Comparison of ENCODE assay signal across 14 mouse cellular contexts in genomic region chr7:113391619-113392018, GRCm38 (mm10). TPM values are rescaled to one million over a fixed set of nuclear protein-coding genes. Genes with fewer than 3 reads are reported as not detected.
"Had no signal": no experiment of that assay in that cellular context is flagged by ENCODE, and none has a peak within 500 bp of the region (broad histone marks: within the 10 kb centered on the region; RNA-seq: fewer than 3 reads in every experiment).

No protein-coding gene starts in this region.

- DNase-seq: kidney, adult 2 months; kidney, postnatal 25 days; left cerebral cortex, postnatal 4 days; lung, postnatal 4 days had no signal

- H3K9ac ChIP-seq: kidney, embryonic 15.5 days; limb, embryonic 13.5 days; liver, embryonic 15.5 days; midbrain, embryonic 12.5 days had no signal

- H3K27me3 ChIP-seq: kidney, embryonic 15.5 days; limb, embryonic 13.5 days; liver, embryonic 15.5 days; megakaryocyte, embryonic 14.5 days; midbrain, embryonic 12.5 days had no signal

- H3K36me3 ChIP-seq: kidney, embryonic 15.5 days; limb, embryonic 13.5 days; liver, embryonic 15.5 days; midbrain, embryonic 12.5 days had no signal

- ATAC-seq: intestine, embryonic 16.5 days; midbrain, embryonic 16.5 days had no signal

- H3K27ac ChIP-seq: kidney, embryonic 15.5 days; limb, embryonic 13.5 days; liver, embryonic 15.5 days; midbrain, embryonic 12.5 days; stomach, postnatal 0 days had no signal

- H3K4me2 ChIP-seq: kidney, embryonic 15.5 days; limb, embryonic 13.5 days; liver, embryonic 15.5 days; midbrain, embryonic 12.5 days had no signal

- H3K9me3 ChIP-seq: kidney, embryonic 15.5 days; limb, embryonic 13.5 days; liver, embryonic 15.5 days; megakaryocyte, embryonic 14.5 days; midbrain, embryonic 12.5 days had no signal

- H3K4me3 ChIP-seq: kidney, embryonic 15.5 days; limb, embryonic 13.5 days; liver, embryonic 15.5 days; megakaryocyte, embryonic 14.5 days; midbrain, embryonic 12.5 days had no signal

- H3K4me1 ChIP-seq: kidney, embryonic 15.5 days; limb, embryonic 13.5 days; liver, embryonic 15.5 days; midbrain, embryonic 12.5 days had no signal

RNA-seq across cellular contexts. Expression of gene Pth, which starts 3.2 kb away (rescaled TPM):
- total RNA-seq: layer of hippocampus, postnatal 25 days; left cerebral cortex, postnatal 4 days had no signal
- polyA plus RNA-seq: intestine, embryonic 16.5 days; kidney, adult 2 months; kidney, embryonic 15.5 days; limb, embryonic 13.5 days; liver, embryonic 15.5 days; midbrain, embryonic 12.5 days; midbrain, embryonic 16.5 days; neural tube, embryonic 14.5 days; stomach, postnatal 0 days had no signal
